Mouse (Mus musculus) hindbrain, embryonic 10.5 days (tissue): Measurements from ENCODE around the gene Zfp827. TPM values are rescaled to one million over a fixed set of nuclear protein-coding genes. Genes with fewer than 3 reads are reported as not detected.
A peak's percentile ranks its signal among the peaks of the same experiment; 100 is the strongest.
"Not testable (repeated sequence)": the region's sequence is repeated elsewhere in the genome, so short reads cannot be mapped to it uniquely, and the experiment has no call there.

Experiments used
- DNase-seq: peaks from one replicate; pipeline ENCODE4 v3.0.0-alpha.2; 2017; ENCODE audit warnings: low spot score
- H3K27ac ChIP-seq: fragments of 300-500 bp; sonication (generic); 2 replicates; pipeline ENCODE4 v1.5.1; 2016; ENCODE audit warnings: mild to moderate bottlenecking, moderate library complexity
- H3K27me3 ChIP-seq: fragments of 300-500 bp; sonication (generic); 2 replicates; pipeline ENCODE4 v1.6.1; 2016; ENCODE audit warnings: mild to moderate bottlenecking; ENCODE audit not compliant: poor library complexity, insufficient read depth, severe bottlenecking
- H3K36me3 ChIP-seq: fragments of 300-500 bp; sonication (generic); 2 replicates; pipeline ENCODE4 v1.6.1; 2016; ENCODE audit warnings: mild to moderate bottlenecking, moderate library complexity
- H3K4me1 ChIP-seq: fragments of 300-500 bp; sonication (generic); replicated peaks from 2 replicates; pipeline ENCODE4 v1.6.1; 2016; ENCODE audit warnings: mild to moderate bottlenecking
- H3K4me3 ChIP-seq: fragments of 300-500 bp; sonication (generic); 2 replicates; pipeline ENCODE4 v1.5.1; 2016; ENCODE audit warnings: mild to moderate bottlenecking, moderate library complexity
- H3K9me3 ChIP-seq: fragments of 300-500 bp; sonication (generic); 2 replicates; pipeline ENCODE4 v1.6.1; 2016; ENCODE audit warnings: mild to moderate bottlenecking, moderate library complexity
- WGBS: fragments of 180-500 bp; shearing (Covaris S2); methylation state at CpG from one replicate; pipeline ENCODE4 v1.1.7; 2016; 5-methylcytosine and 5-hydroxymethylcytosine counted together
- polyA plus RNA-seq: library from polyadenylated mRNA; unstranded; fragments of >200 nt; fragmentation: Nextera tagmentation; extraction: Ambion mirVana; gene quantifications from 2 replicates; pipeline ENCODE4 v1.2.1, GENCODE M21; 2016

Zfp827 gene
- polyA plus RNA-seq, 1 experiment from 2014 or later = 6.2 TPM

DNA sequence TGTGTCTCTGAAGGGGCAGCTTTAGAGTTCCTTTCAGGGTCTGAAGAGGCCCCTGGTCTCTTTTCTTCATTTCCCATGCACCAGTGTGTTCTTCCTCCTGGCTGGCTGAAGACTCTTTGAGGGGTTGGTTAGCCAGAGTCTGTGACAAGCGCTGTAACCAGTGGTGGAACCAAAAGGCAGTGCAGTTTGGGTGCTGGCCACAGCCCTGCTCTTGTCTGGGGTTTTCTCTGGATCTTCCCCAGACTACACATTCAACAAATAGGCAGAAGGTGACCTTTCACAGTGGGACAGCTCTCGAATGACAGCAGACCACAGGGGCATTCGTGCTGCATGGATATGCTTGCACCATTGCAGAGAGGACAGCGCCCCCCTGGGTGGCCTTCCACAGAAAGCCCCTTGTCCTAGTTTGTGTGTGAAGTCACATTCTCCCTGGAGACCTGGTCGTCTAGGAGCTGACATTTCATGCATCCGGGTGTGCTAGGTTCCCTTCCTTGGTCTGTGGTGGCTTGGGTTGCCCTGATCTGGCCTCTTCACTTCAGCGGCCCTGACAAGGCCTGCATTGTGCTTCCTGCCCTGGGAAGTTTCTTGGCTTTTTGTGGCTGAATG is 99.1 kb downstream of the Zfp827 start:
- H3K27me3 ChIP-seq = no peaks in the 10 kb centered on the region
- peaks cover 82% of the 10 kb centered on the region for H3K36me3 ChIP-seq
- peak; percentile 12 for DNase-seq
- H3K4me1 ChIP-seq = peaks cover 7% of the 10 kb centered on the region
- H3K9me3 ChIP-seq = no peaks in the 10 kb centered on the region
- 0 out of 2 replicates have a peak overlapping the region, but pooled peaks have one; percentile 31 for H3K27ac ChIP-seq
- WGBS = 55% methylated on average over 7 of the region's 7 CpGs
- H3K4me3 ChIP-seq = no peak overlapping the region

GRCm38 (mm10) chr8:79128534-79128933 is 100.3 kb downstream of the Zfp827 start:
- H3K27me3 ChIP-seq, H3K27ac ChIP-seq, H3K4me3 ChIP-seq, H3K4me1 ChIP-seq, DNase-seq, H3K9me3 ChIP-seq: not testable (repeated sequence)
- peaks cover 82% of the 10 kb centered on the region for H3K36me3 ChIP-seq
- WGBS = 90% methylated on average over 4 of the region's 4 CpGs

GRCm38 (mm10) chr8:79139614-79140013 is 111.4 kb downstream of the Zfp827 start:
- 95% methylated on average over 4 of the region's 4 CpGs for WGBS
- H3K27me3 ChIP-seq = no peaks in the 10 kb centered on the region
- no peak for DNase-seq
- no peak overlapping the region for H3K4me3 ChIP-seq
- no peaks in the 10 kb centered on the region for H3K9me3 ChIP-seq
- H3K27ac ChIP-seq = no peak overlapping the region
- H3K36me3 ChIP-seq = peaks cover 95% of the 10 kb centered on the region
- H3K4me1 ChIP-seq = no peaks in the 10 kb centered on the region

- H3K9me3 ChIP-seq = no peaks in the 10 kb centered on the region
- H3K4me1 ChIP-seq = no peaks in the 10 kb centered on the region
- 89% methylated on average over 8 of the region's 8 CpGs for WGBS
- H3K27me3 ChIP-seq = no peaks in the 10 kb centered on the region
- H3K27ac ChIP-seq = no peak overlapping the region
- peaks cover 96% of the 10 kb centered on the region for H3K36me3 ChIP-seq
- H3K4me3 ChIP-seq = no peak overlapping the region
- no peak for DNase-seq
Measured at GRCm38 (mm10) chr8:79140981-79141380, 112.7 kb downstream of the Zfp827 start.

DNA sequence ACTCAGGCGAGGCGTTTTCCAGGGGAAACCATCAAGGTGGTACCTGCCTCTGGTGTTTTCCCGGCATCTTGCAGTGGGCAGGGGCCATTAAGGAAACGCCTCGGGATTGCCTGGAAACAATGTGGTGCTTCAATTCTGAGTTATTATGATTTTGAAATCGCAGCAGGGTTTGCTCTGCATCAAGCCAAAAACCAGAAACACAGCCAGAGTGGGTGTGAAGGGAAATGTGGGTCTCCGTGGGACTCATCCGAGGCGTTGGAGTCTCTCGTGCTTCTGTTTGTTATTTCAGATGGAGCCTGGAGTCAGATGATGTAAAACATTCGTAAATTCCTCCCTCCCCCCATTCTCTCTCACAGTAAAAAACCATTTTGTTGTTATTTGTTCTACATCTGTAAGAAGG is 113.4 kb downstream of the Zfp827 start:
- H3K9me3 ChIP-seq = no peaks in the 10 kb centered on the region
- 87% methylated on average over 11 of the region's 11 CpGs for WGBS
- H3K27ac ChIP-seq = no peak overlapping the region
- H3K36me3 ChIP-seq = peaks cover 95% of the 10 kb centered on the region
- H3K4me1 ChIP-seq = no peaks in the 10 kb centered on the region
- DNase-seq = no peak
- no peak overlapping the region for H3K4me3 ChIP-seq
- H3K27me3 ChIP-seq = no peaks in the 10 kb centered on the region

DNA sequence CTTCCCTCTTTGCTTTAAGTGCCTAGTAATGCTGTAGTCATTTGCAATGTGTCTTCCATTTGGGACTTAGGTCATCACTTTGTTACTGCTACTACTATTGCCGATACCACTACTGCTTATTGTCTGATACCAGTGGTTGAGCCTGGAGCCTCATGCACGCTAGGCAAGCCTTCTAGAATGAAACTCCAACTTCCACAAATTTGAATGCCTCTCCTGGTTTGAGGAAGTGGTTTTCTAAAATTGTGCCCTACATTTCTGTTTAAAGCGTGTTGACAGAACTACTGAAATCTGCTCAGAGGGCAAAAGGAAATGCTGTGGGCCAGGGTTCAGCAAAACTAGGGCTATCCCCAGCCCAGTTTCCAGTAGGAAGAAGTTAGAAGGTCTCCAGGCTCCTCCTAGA is 115.5 kb downstream of the Zfp827 start:
- Histone ChIP-seq H3K36me3 (peaks cover 85% of the 10 kb centered on the region), H3K4me3 (no peak overlapping the region), H3K27me3 (no peaks in the 10 kb centered on the region), H3K4me1 (no peaks in the 10 kb centered on the region), H3K27ac (no peak overlapping the region), H3K9me3 (no peaks in the 10 kb centered on the region)
- WGBS = 94% methylated on average over 3 of the region's 3 CpGs
- no peak for DNase-seq

GRCm38 (mm10) chr8:79145210-79145609 is 117.0 kb downstream of the Zfp827 start:
- no peak for DNase-seq
- no peaks in the 10 kb centered on the region for H3K4me1 ChIP-seq
- H3K4me3 ChIP-seq = no peak overlapping the region
- no peaks in the 10 kb centered on the region for H3K9me3 ChIP-seq
- WGBS = 81% methylated on average over 8 of the region's 8 CpGs
- H3K27ac ChIP-seq = no peak overlapping the region
- H3K27me3 ChIP-seq = no peaks in the 10 kb centered on the region
- peaks cover 81% of the 10 kb centered on the region for H3K36me3 ChIP-seq

- H3K9me3 ChIP-seq = no peaks in the 10 kb centered on the region
- no peak overlapping the region for H3K27ac ChIP-seq
- 96% methylated on average over 10 of the region's 10 CpGs for WGBS
- DNase-seq = no peak
- H3K4me3 ChIP-seq = no peak overlapping the region
- H3K27me3 ChIP-seq = no peaks in the 10 kb centered on the region
- H3K4me1 ChIP-seq = no peaks in the 10 kb centered on the region
- peaks cover 79% of the 10 kb centered on the region for H3K36me3 ChIP-seq
Measured at GRCm38 (mm10) chr8:79145626-79146025, 117.4 kb downstream of the Zfp827 start.

GRCm38 (mm10) chr8:79148799-79149198 is 120.6 kb downstream of the Zfp827 start:
- WGBS = 93% methylated on average over 10 of the region's 10 CpGs
- Histone ChIP-seq H3K4me3 (no peak overlapping the region), H3K27me3 (no peaks in the 10 kb centered on the region), H3K4me1 (no peaks in the 10 kb centered on the region), H3K27ac (no peak overlapping the region), H3K9me3 (no peaks in the 10 kb centered on the region), H3K36me3 (peaks cover 72% of the 10 kb centered on the region)
- DNase-seq = no peak

DNA sequence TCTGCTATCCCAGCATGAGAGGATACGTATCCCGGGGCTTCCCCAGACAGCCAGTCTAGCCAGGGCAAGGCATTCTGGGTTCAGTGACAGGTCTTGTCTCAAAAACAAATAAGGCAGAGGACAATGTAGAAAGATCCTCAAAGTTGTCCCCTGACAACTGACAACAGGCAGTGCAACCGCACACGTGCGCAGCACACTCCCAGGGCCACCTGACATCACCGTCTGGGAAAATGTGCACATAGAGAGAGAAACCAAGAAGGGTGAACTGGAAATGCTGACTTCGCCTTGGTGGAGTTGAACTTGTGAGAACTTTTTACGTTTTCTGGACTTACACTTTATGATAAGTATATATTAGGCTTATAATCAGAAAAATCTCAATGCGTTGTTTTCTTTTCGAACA is 121.6 kb downstream of the Zfp827 start:
- no peak for DNase-seq
- 93% methylated on average over 10 of the region's 10 CpGs for WGBS
- H3K9me3 ChIP-seq = no peaks in the 10 kb centered on the region
- no peak overlapping the region for H3K4me3 ChIP-seq
- peaks cover 68% of the 10 kb centered on the region for H3K36me3 ChIP-seq
- H3K27me3 ChIP-seq = no peaks in the 10 kb centered on the region
- H3K4me1 ChIP-seq = no peaks in the 10 kb centered on the region
- no peak overlapping the region for H3K27ac ChIP-seq

GRCm38 (mm10) chr8:79150544-79151192 is 122.4 kb downstream of the Zfp827 start:
- no peaks in the 10 kb centered on the region for H3K9me3 ChIP-seq
- H3K27me3 ChIP-seq = no peaks in the 10 kb centered on the region
- peaks cover 64% of the 10 kb centered on the region for H3K36me3 ChIP-seq
- no peak for DNase-seq
- no peak overlapping the region for H3K4me3 ChIP-seq
- 82% methylated on average over 11 of the region's 11 CpGs for WGBS
- no peaks in the 10 kb centered on the region for H3K4me1 ChIP-seq
- no peak overlapping the region for H3K27ac ChIP-seq

GRCm38 (mm10) chr8:79151644-79152043 is 123.4 kb downstream of the Zfp827 start:
- Histone ChIP-seq H3K4me3 (no peak overlapping the region), H3K9me3 (no peaks in the 10 kb centered on the region), H3K4me1 (no peaks in the 10 kb centered on the region), H3K36me3 (peaks cover 61% of the 10 kb centered on the region), H3K27me3 (no peaks in the 10 kb centered on the region), H3K27ac (no peak overlapping the region)
- DNase-seq = no peak
- WGBS = 94% methylated on average over 4 of the region's 4 CpGs

DNA sequence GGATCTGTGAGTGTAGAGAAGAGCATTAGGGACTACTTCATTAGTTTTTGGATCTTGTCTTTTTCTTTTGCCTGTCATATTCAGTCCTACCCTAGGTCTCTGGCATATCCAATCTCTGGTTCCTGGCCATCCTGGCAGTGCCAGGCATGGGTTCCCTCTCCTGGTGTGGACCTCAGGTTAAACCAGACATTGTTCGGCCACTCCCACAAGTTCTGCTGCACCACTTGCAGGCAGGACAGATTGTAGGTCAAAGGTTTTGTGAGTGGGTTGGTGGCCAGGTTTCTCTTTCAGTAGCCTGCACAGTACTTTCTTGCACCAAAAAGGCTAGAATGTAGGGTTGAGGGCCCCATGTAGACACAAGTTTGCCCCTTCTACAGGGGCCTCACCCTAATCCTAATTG is 125.0 kb downstream of the Zfp827 start:
- no peak for DNase-seq
- 93% methylated on average over 1 of the region's 1 CpGs for WGBS
- Histone ChIP-seq H3K27me3 (no peaks in the 10 kb centered on the region), H3K36me3 (peaks cover 66% of the 10 kb centered on the region), H3K4me1 (0 out of 2 replicates have a peak, but pooled peaks cover 2% of the 10 kb centered on the region), H3K4me3 (no peak overlapping the region), H3K27ac (no peak overlapping the region), H3K9me3 (no peaks in the 10 kb centered on the region)
